Mouse (Mus musculus): ENCODE data around the gene Numbl.
A peak's percentile ranks its signal among the peaks of the same experiment; 100 is the strongest.

Numbl gene

GRCm38 (mm10) chr7:27330709-27331540, 72.7 kb downstream of the Numbl start:
- Histone ChIP-seq H3K36me3 (ENCODE audit: control insufficient read depth, insufficient read depth, low read length, poor library complexity, severe bottlenecking) (no peaks in the 10 kb centered on the region), H3K27me3 (ENCODE audit: control insufficient read depth, insufficient read depth, low read length, poor library complexity, severe bottlenecking) (no peaks in the 10 kb centered on the region)
- DNase-seq (ENCODE audit: low read depth, low spot score), result peak; percentile 94

- no peak for DNase-seq (ENCODE audit: low read depth, low spot score)
- H3K27me3 ChIP-seq (ENCODE audit: control insufficient read depth, insufficient read depth, low read length, poor library complexity, severe bottlenecking), result no peaks in the 10 kb centered on the region
- no peaks in the 10 kb centered on the region for H3K36me3 ChIP-seq (ENCODE audit: control insufficient read depth, insufficient read depth, low read length, poor library complexity, severe bottlenecking)
Observed at GRCm38 (mm10) chr7:27331541-27331851, 73.3 kb downstream of the Numbl start.

Measured in splenic B cell, adult 2 months (primary cell).